Mouse (Mus musculus) gastrocnemius, adult 8-10 months (tissue): ENCODE measurements around the gene Treml4. TPM values are rescaled to one million over a fixed set of nuclear protein-coding genes. Genes with fewer than 3 reads are reported as not detected.
A peak's percentile ranks its signal among the peaks of the same experiment; 100 is the strongest.
"Not testable (repeated sequence)": the region's sequence is repeated elsewhere in the genome, so short reads cannot be mapped to it uniquely, and the experiment has no call there.

Source experiments
- DNase-seq, 2 experiments: peaks; one replicate each; pipeline ENCODE4 v3.0.0; 2022; ENCODE audit warnings: low spot score in 2 of 2
- total RNA-seq, 4 experiments: library from RNA; stranded (reverse); gene quantifications; 2 replicates each; pipeline ENCODE4 v1.2.4; 2022

Treml4 gene
- total RNA-seq, 4 experiments from 2014 or later: not detected

DNA sequence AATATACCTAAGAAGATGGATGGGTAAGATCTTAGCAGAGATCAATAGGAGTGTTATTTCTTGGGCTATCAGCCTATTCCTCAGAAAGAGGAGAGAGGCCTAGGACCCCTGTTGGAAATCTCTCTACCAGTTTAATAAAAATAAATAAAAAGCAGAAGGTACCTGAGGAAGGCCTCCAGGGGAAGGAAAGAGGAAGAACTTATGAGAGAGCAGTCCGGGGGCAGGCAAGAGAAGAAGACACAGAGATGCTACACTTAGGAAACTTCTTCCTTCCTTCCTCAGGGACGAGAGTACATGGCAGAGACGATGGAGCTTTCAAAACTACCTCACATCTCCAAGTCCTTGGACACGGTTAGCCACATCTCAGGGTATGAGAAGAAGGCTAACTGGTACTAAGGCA lies 10.0 kb downstream of the Treml4 start:
- no peak for DNase-seq

GRCm38 (mm10) chr17:48274885-48275284 lies 10.8 kb downstream of the Treml4 start:
- DNase-seq: peak; percentile 49 to 50

DNA sequence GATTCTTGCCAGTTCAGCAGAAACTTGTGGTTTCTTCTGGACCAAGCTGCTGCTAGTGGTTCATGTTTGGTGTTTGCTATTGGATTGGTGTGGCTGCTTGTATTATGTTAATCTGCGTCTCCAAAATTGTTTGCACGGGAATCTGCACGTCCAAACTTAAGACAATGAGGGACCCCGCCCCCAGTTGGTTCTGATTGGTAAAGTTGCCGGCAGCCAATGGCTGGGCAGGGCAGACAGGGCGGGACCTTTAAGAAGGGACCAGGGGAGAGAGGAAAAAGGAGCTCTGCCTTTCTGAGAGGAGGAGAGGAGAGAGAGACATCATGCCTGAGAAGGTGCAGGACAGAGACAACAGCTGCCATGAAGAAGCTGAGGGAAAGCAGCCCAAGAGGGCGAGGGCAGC lies 11.6 kb downstream of the Treml4 start:
- no peak for DNase-seq

GRCm38 (mm10) chr17:48278381-48278780 lies 14.3 kb downstream of the Treml4 start:
- DNase-seq: no peak

DNA sequence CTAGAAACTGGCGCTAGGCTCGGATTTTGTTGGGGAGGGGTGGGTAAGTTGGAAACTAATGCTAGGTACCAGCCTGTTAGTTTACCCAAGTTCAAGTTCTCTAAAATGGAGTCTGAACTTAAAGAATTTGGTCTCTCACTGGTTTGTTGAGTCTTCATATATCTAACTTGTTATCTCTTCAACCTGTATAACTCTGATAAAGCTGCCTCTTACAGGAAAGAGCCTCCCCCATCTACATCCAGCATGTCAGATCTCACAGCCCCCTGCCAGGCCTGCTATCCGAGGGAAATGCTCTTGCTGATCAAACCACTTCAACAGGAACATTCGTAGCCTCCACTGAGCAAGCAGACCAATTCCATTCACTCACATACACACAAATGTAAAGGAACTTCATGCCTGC lies 14.9 kb downstream of the Treml4 start:
- DNase-seq: no peak

DNA sequence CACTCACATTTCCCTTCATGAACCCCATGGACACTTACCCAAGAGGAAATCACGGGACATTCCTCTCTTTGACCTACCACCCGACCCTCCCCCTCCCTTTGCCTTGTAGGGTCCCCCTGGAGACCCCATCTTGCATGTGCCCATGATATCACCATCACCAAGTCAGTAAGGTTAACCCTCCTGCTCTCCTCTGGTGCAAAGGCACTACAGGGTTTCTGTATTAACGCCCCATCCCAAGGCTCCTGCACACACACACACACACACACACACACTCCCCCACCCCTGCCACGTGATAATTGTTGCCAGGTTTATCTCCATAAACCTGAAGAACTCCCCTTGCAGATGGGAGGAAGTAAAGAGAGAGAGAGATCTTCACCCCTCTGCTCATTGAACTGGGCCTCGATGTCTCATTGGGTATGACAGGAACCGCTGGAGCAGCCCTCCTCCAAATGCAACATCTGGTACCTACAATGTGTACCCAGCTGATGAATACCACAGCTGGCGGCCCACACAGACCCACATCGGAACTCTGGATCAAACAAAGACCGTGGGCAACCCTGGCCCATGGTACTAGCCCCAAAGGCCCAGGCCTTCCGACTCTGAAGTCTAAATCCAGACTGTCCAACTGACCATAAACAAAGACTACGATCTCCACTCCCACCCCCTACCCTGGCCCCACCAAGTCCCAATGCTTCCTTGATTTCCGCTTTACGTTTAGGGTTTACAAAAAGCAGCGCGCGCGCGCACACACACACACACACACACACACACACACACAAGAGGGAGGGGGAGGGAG lies 17.0 kb downstream of the Treml4 start:
- no peak for DNase-seq

DNA sequence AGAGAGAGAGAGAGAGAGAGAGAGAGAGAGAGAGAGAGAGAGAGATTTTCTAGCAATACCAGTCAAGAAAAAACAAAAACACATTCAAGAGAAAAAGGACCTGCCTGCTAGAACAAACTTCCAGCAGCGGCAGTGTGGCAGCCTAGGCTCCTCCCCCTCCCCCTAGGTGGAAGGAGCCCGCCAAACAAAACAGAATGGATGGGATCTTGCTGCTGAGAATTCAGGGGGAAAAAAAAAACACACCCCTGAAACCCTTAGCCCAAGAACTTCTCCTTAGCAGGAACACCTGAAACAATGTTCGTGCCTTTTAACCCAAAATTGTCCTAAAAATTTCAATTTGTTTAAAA lies 17.6 kb downstream of the Treml4 start:
- DNase-seq: no peak

DNA sequence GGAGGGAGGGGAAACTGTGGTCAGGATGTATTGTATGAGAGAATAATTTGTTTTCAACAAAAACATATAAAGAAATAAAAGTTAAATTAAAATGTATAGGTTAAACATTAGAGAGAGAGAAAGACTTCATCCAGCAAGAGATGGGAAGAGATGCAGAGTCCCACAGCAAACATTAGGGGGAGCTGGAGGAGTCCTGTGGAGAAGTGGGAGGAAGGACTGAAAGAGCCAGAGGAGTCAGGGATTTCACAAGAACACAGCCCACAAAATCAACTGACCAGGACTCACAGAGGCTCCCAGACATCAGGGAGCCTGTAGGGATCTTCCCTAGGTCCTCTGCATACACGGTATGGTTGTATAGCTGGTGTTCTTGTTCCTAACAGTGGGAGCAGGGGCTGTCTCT lies 22.7 kb downstream of the Treml4 start:
- no peak for DNase-seq

GRCm38 (mm10) chr17:48287276-48287675 lies 23.2 kb downstream of the Treml4 start:
- DNase-seq: no peak

GRCm38 (mm10) chr17:48293500-48294194 lies 29.6 kb downstream of the Treml4 start:
- no peak for DNase-seq

DNA sequence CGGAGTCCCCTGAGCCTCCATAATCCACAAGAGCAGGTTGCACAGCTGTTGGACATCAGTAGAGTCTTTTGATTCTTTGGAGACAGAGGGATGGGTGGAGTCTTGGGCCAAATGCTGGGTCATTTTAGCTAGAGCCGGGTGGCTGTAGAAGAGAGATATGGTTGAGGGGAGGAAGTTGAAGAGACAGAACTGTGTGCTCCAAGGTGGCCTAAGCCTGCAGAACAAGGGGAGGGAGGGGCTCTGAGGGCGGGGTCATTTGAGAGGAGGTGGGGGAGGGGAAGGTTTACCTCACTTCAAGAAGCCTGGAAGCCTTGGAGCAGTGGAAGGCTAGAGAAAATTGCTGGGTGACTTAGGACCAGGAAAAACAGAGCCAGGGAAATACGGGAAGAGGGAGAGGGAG lies 35.1 kb downstream of the Treml4 start, which contains the start of gene Treml2:
TSS of gene Treml2 (plus strand) at position 296 of the 400 bp plus-strand sequence.
- DNase-seq: no peak

DNA sequence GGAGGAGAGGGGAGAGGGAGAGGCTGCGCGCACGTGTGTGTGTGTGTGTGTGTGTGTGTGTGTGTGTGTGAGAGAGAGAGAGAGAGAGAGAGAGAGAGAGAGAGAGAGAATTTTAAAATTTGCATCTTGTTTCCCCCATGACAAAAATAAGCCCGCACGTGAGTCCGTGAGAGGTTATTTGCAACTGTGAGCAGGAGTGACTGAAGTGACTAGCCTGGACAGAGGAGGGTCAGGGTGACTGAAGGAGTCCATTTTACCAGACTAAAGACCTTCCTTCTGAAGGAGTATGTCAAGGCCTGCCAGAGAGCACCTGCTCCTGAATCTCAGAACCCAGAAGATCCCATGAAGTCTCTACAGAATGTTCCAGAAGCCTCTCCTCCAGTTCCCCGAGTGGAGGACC lies 35.7 kb downstream of the Treml4 start:
- DNase-seq: no peak

GRCm38 (mm10) chr17:48300199-48300598 lies 36.1 kb downstream of the Treml4 start:
- no peak for DNase-seq

DNA sequence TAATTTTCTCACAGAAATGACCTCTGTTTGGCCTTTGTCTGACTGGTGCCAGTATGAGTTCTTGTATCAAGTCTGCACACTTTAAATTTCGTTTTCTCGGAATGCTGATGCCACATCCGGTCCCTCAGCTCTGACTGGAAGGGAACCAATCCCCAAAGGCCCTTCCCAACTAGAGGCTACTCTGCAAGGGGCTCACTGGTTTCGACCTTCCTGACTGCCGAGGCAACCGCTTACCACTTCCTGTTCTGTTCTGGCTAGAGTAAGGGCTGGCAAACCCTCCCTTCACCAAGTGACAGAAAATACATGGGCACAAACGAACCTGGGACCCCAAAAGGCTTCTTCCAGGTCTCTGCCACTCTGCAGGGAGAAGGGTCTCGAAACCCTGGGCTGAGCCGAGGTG lies 36.8 kb downstream of the Treml4 start:
- DNase-seq: no peak

GRCm38 (mm10) chr17:48301792-48302191 lies 37.7 kb downstream of the Treml4 start:
- DNase-seq: no peak

DNA sequence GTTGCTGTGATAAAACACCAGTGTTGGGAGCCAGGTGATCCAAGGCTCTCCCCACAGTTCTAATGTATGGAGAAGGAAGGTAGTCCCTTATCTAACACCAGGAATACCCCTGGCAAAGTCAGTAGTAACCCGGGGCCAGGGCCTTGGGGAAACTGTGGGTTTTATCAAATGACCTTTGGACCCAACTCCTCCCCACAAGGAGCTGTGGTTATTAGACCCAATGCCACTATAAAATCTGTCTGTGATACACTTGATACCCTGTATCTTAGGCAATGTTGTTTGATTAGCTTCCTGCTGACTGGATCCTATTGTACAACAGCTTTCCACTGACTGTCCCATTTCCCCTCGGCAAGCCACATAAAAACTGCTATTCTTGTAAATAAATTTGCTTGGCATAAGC lies 48.0 kb downstream of the Treml4 start:
- no peak for DNase-seq

GRCm38 (mm10) chr17:48315905-48316579 lies 51.9 kb downstream of the Treml4 start, which contains the start of gene B430306N03Rik:
B430306N03Rik (plus strand) TSS chr17:48316141.
- DNase-seq: not testable (repeated sequence)

DNA sequence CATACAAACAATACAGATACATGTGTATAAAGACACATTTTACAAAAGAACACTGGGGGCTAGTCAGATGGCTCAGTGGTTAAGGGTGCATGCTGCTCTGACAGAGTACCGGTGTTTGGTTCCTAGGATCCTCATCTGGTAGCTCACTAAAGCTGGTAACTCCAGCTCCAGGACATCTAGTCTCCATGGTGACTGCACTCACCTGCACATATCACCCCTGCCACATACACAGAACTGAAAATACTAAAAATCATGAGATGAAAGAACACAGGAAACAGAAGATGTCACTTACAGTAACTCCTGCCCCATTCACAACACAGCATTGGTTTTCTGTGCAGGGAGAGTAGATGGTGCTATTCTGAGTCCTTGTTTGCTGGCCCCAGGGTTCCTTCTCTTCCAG lies 54.6 kb downstream of the Treml4 start:
- no peak for DNase-seq

- no peak for DNase-seq
These were observed 57.2 kb downstream of the Treml4 start for GRCm38 (mm10) chr17:48321279-48321678.

- no peak for DNase-seq
These were observed 59.1 kb downstream of the Treml4 start for GRCm38 (mm10) chr17:48323236-48323635.

GRCm38 (mm10) chr17:48324258-48324657 lies 60.2 kb downstream of the Treml4 start:
- no peak for DNase-seq
